Mouse (Mus musculus): Measurements from ENCODE around the gene Lrrc4c.

GRCm38 (mm10) chr2:97604688-97605215, 1286.8 kb downstream of the Lrrc4c start:
- TF ChIP-seq BHLHE40 (IDR thresholded peaks at IDR 0.05; ENCODE audit: low read depth, low read length) (no peak), ZC3H11A (IDR thresholded peaks at IDR 0.05; ENCODE audit: low read depth, low read length) (no peak), CTCF (conservative IDR thresholded peaks at IDR 0.05 in 1 of 2, IDR thresholded peaks at IDR 0.05 in 1 of 2; ENCODE audit: low read depth in 2 of 2, low read length in 2 of 2) (no peak), UBTF (IDR thresholded peaks at IDR 0.05; ENCODE audit: low read depth, low read length) (no peak), KAT2A (IDR thresholded peaks at IDR 0.05; ENCODE audit: insufficient replicate concordance, low read length) (no peak), POLR2AphosphoS2 (IDR thresholded peaks at IDR 0.05; ENCODE audit: low read depth, low read length) (no peak), ZMIZ1 (IDR thresholded peaks at IDR 0.05; ENCODE audit: low read depth, low read length) (no peak)

Measured in CH12.LX (cell line).